Comparison of ENCODE assay signal across 25 mouse cellular contexts in genomic region chr7:111164276-111164675, GRCm38 (mm10).
DNase-seq lines count a peak whose midpoint lies in the region; ATAC-seq and TF ChIP-seq lines count a peak whose summit lies in the region.
"Had no signal": no experiment of that assay in that cellular context is flagged by ENCODE, and none has a peak within 500 bp of the region (broad histone marks: within the 10 kb centered on the region; RNA-seq: fewer than 3 reads in every experiment).

No protein-coding gene starts in this region.

- DNase-seq in layer of hippocampus, adult 2 months (ENCODE audit: low spot score in 2 of 2) = peak in 1 of 2 experiments; percentile 40
- no peak for DNase-seq in layer of hippocampus, adult 8-10 months (ENCODE audit: low spot score in 2 of 2)
- DNase-seq in right cerebral cortex, adult 2 months (ENCODE audit: low spot score in 2 of 2) = peak; percentile 41 to 46
- no peak for DNase-seq in right cerebral cortex, postnatal 4 days
- DNase-seq in heart, embryonic 10.5 days (ENCODE audit: low spot score) = no peak
- no peak for DNase-seq in urinary bladder, postnatal 36 days (ENCODE audit: low spot score in 2 of 2)
- DNase-seq: adrenal gland, postnatal 10 days; cerebellum, adult 9-11 months; forebrain, postnatal 0 days; gastrocnemius, postnatal 25 days; heart, postnatal 4 days; kidney, adult 18-20 months; kidney, postnatal 4 days; liver, embryonic 13.5 days; lung, adult 2 months; lung, postnatal 36 days; retina, postnatal 1 day had no signal

- ATAC-seq in granulocyte monocyte progenitor cell, adult 5-6 weeks (replicated peaks; ENCODE audit: poor library complexity, severe bottlenecking) = peak; percentile 73
- ATAC-seq: forebrain, postnatal 0 days; inflammation-experienced regulatory T-cells, adult 6 months; midbrain, embryonic 16.5 days had no signal

- no peaks in the 10 kb centered on the region for H3K27me3 ChIP-seq in heart, embryonic 10.5 days (ENCODE audit: insufficient read depth, poor library complexity, severe bottlenecking)
- H3K27me3 ChIP-seq: embryonic facial prominence, embryonic 15.5 days; neural tube, embryonic 13.5 days had no signal

- H3K4me1 ChIP-seq in heart, embryonic 10.5 days = no peaks in the 10 kb centered on the region
- H3K4me1 ChIP-seq: liver, embryonic 13.5 days; midbrain, embryonic 10.5 days; neural tube, embryonic 13.5 days had no signal

- WGBS in heart, embryonic 10.5 days = 77% methylated on average over 3 of the region's 3 CpGs

- 0 out of 2 replicates have a peak overlapping the region, but pooled peaks have one; percentile 23 for H3K27ac ChIP-seq in layer of hippocampus, adult 2 months
- H3K27ac ChIP-seq in heart, embryonic 10.5 days = no peak overlapping the region
- H3K27ac ChIP-seq: hindbrain, embryonic 14.5 days; liver, embryonic 13.5 days; midbrain, embryonic 10.5 days; neural tube, embryonic 13.5 days had no signal

- no peak for TF ChIP-seq CTCF in layer of hippocampus, adult 2 months (conservative IDR thresholded peaks at IDR 0.05)

- H3K36me3 ChIP-seq in heart, embryonic 10.5 days = no peaks in the 10 kb centered on the region
- H3K36me3 ChIP-seq: embryonic facial prominence, embryonic 15.5 days; liver, embryonic 13.5 days; midbrain, embryonic 10.5 days; neural tube, embryonic 13.5 days had no signal

- H3K9me3 ChIP-seq in heart, embryonic 10.5 days = no peaks in the 10 kb centered on the region
- H3K9me3 ChIP-seq: embryonic facial prominence, embryonic 15.5 days; liver, embryonic 13.5 days; midbrain, embryonic 10.5 days; neural tube, embryonic 13.5 days had no signal

- no peak overlapping the region for H3K4me3 ChIP-seq in layer of hippocampus, adult 2 months
- no peak overlapping the region for H3K4me3 ChIP-seq in heart, embryonic 10.5 days
- H3K4me3 ChIP-seq: embryonic facial prominence, embryonic 15.5 days; liver, embryonic 13.5 days; midbrain, embryonic 10.5 days; myocyte; neural tube, embryonic 13.5 days had no signal

Comparison
In these comparisons a context has a peak if more than half of its experiments do, and no peak if none do; other contexts are left out.
1. DNase-seq: peak in right cerebral cortex, adult 2 months (2 of 2); none in layer of hippocampus, adult 8-10 months (0 of 2), right cerebral cortex, postnatal 4 days (single experiment), heart, embryonic 10.5 days (single experiment) and urinary bladder, postnatal 36 days (0 of 2).